Mouse (Mus musculus) B cell, adult 62 days (primary cell): ENCODE measurements around the gene Ddx25. TPM values are rescaled to one million over a fixed set of nuclear protein-coding genes. Genes with fewer than 3 reads are reported as not detected.

Experiments used
- total RNA-seq: library from RNA; stranded (reverse); gene quantifications from 4 replicates; pipeline ENCODE4 v1.2.4, GENCODE M21; 2023

Ddx25 gene
- 2.5 to 3.3 TPM (median 2.8 TPM) in 4 replicates for total RNA-seq

GRCm38 (mm10) chr9:35558257-35559008, at the start of gene Ddx25, which contains the start of gene Pus3:
Gene Ddx25, minus strand, starts transcription at chr9:35558528.
Gene Pus3, plus strand, starts transcription at chr9:35558595.

GRCm38 (mm10) chr9:35569571-35570534, 11.5 kb upstream of the Ddx25 start, which contains the start of the genes Pate2 and Hyls1:
Gene Pate2, plus strand, starts transcription at chr9:35570284.
Gene Hyls1, minus strand, starts transcription at chr9:35570398.

GRCm38 (mm10) chr9:35518169-35518568, 40.2 kb downstream of the Ddx25 start, which contains the start of gene Gm1113:
Gene Gm1113, minus strand, starts transcription at chr9:35518269.

Other genes with a start within 250 kb of the Ddx25 start
- 5.1 to 8.5 TPM (median 6.4 TPM) in 4 replicates for gene Cdon, start 137.4 kb downstream of the Ddx25 start, total RNA-seq
- not detected in 4 replicates for gene Gm1113, start 40.3 kb downstream of the Ddx25 start, total RNA-seq
- gene Pus3, start 67 bp upstream of the Ddx25 start, total RNA-seq = 22.0 to 25.8 TPM (median 24.4 TPM) in 4 replicates
- gene Pate2, start 11.8 kb upstream of the Ddx25 start, total RNA-seq = not detected in 4 replicates
- 13.4 to 16.5 TPM (median 15.3 TPM) in 4 replicates for gene Hyls1, start 11.9 kb upstream of the Ddx25 start, total RNA-seq
- not detected in 4 replicates for gene Pate4, start 53.4 kb upstream of the Ddx25 start, total RNA-seq
- gene Pate3, start 89.7 kb upstream of the Ddx25 start, total RNA-seq = not detected in 4 replicates
- not detected in 4 replicates for gene Pate1, start 128.9 kb upstream of the Ddx25 start, total RNA-seq
- not detected in 4 replicates for gene Gm17677, start 182.5 kb upstream of the Ddx25 start, total RNA-seq
- not detected in 4 replicates for gene Gm17727, start 219.6 kb upstream of the Ddx25 start, total RNA-seq
- not detected in 4 replicates for gene Gm27235, start 231.6 kb upstream of the Ddx25 start, total RNA-seq
- not detected in 4 replicates for gene D730048I06Rik, start 231.6 kb upstream of the Ddx25 start, total RNA-seq